Mouse (Mus musculus) gastrocnemius, postnatal 36 days (tissue): Measurements from ENCODE around the gene Cntrl. TPM values are rescaled to one million over a fixed set of nuclear protein-coding genes. Genes with fewer than 3 reads are reported as not detected.
A peak's percentile ranks its signal among the peaks of the same experiment; 100 is the strongest.

Experiments
- DNase-seq, 2 experiments: peaks; one replicate each; pipeline ENCODE4 v3.0.0; 2022
- intact Hi-C: fragments of 180-260 bp; cut with DNase I; formaldehyde crosslinking; loops from one replicate; pipeline ENCODE4 v1.15.1; 2025
- total RNA-seq, 2 experiments: library from RNA; stranded (reverse); gene quantifications; 2 replicates each; pipeline ENCODE4 v1.2.3; 2021

Gene Cntrl
- total RNA-seq, 2 experiments from 2014 or later: 5.1 to 7.3 TPM

GRCm38 (mm10) chr2:35169452-35169851 lies 60.2 kb downstream of the Cntrl start:
- intact Hi-C loops: no loop called here
- DNase-seq: no peak

DNA sequence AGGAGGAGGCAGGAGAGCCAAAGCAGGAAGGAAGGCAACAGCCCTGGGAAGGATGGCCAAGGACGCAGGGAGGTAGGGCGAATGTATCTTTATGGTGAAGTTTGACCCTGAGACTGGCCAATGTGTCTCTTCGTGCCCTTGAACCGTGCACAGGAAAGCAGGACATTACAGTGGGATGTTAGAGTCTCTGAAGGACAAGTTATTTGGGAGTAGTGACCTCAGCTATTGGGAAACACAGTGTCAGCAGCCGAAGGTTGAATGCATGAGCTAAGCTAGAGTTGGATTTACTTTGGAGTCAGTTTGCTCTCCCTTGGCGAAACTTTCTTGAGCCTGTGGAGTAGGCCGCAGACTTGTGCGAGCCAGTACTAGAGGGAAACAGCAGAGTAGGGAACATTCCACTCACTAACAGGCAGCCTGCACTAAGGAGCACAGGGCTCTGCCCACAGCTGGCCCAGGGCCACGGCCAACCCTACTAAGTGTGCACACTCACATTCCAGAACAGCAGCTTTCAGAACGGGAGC lies 62.1 kb downstream of the Cntrl start:
- intact Hi-C loops: no loop called here
- DNase-seq: peak in 1 of 2 experiments; percentile 35

DNA sequence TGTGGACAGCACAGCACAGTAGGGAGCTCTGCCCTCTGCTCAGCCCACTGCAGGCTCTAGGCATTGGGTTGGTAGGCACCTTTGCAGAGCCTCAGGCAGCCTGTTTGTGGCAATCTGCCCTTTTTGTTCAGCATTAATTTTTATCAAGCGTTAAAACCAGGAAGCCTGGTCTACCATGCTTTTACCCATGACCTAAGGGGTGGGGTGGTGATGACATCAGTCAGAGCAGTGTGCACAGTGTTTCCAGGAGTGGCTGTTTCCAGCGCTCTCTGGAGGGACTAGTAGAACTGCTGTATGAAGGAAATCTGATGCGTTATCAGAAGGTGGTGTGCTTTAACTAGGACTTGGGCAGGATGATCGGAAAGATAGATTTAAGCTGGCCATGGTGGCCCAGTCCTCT lies 63.0 kb downstream of the Cntrl start:
- DNase-seq: no peak
- intact Hi-C loops: no loop called here

- DNase-seq: no peak
- intact Hi-C loops: no loop called here
Observed at GRCm38 (mm10) chr2:35173666-35174065, 64.4 kb downstream of the Cntrl start.

DNA sequence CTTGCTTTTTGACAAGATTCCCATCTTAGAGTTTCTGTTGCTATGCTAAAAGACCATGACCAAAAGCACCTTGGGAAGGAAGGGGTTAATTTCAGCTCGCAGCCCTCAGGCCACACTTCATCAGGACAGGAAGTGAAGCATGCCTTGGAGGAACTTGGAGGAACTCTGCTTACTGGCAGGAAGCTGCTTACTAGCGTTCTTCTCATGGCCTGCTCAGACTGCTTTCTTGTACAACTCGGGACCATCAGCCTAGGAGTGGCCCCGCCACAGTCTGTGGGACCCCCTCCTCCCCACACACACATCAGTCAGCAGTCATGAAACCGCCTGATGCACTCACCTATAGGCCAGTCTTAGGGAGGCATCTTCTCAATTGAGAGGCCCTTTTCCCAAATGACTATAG lies 64.8 kb downstream of the Cntrl start:
- intact Hi-C loops: no loop called here
- no peak for DNase-seq

DNA sequence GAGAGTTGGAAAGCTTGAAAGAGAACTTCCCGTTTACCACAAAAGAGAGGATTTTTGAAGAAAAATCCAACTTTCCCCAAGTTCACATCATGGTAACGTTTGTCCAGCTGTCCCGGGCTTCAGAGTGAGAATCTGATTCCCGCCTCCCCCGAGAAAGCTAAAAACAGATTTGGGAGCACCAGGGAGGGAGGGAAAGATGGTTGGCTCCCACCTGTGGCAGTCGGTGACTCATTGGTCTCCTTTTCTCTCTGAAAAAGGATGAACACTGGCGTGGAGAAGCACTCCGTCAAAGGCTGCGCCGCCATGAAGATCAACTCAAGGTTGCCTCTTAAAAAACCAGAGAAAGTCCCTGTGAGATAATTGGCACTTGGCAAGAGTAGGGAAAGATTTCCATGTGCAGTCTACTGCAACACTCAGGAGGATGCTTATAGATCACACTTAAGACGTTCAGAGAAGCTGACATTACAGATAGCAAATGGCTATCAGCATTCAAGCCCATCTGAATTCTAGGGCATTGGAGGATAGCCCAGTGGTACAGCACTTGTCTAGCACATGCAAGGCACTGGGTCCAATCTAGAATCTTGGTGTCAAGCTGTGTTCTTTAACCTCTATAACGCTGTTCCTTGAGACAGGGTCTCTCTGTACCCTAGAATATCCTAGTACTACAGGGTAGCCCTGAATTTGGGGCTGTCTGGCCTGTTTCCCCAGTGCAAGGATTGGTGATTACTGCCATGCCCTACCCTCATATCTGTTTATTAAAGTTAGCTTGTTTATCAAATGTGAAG lies 66.2 kb downstream of the Cntrl start:
- intact Hi-C loops: no loop called here

GRCm38 (mm10) chr2:35178153-35178552 lies 68.9 kb downstream of the Cntrl start:
- no peak for DNase-seq
- intact Hi-C loops: no loop called here

More for the DNA sequence above, 66.2 kb downstream of the Cntrl start:
- no peak for DNase-seq

- no peak for DNase-seq
Observed at GRCm38 (mm10) chr2:35183115-35183673, 73.9 kb downstream of the Cntrl start.

GRCm38 (mm10) chr2:35188929-35189328 lies 79.6 kb downstream of the Cntrl start:
- intact Hi-C loops: no loop called here

More at GRCm38 (mm10) chr2:35183115-35183673, 73.9 kb downstream of the Cntrl start:
- intact Hi-C loops: no loop called here

GRCm38 (mm10) chr2:35193976-35194375 lies 84.7 kb downstream of the Cntrl start:
- DNase-seq: no peak
- intact Hi-C loops: no loop called here

More at GRCm38 (mm10) chr2:35188929-35189328, 79.6 kb downstream of the Cntrl start:
- no peak for DNase-seq

DNA sequence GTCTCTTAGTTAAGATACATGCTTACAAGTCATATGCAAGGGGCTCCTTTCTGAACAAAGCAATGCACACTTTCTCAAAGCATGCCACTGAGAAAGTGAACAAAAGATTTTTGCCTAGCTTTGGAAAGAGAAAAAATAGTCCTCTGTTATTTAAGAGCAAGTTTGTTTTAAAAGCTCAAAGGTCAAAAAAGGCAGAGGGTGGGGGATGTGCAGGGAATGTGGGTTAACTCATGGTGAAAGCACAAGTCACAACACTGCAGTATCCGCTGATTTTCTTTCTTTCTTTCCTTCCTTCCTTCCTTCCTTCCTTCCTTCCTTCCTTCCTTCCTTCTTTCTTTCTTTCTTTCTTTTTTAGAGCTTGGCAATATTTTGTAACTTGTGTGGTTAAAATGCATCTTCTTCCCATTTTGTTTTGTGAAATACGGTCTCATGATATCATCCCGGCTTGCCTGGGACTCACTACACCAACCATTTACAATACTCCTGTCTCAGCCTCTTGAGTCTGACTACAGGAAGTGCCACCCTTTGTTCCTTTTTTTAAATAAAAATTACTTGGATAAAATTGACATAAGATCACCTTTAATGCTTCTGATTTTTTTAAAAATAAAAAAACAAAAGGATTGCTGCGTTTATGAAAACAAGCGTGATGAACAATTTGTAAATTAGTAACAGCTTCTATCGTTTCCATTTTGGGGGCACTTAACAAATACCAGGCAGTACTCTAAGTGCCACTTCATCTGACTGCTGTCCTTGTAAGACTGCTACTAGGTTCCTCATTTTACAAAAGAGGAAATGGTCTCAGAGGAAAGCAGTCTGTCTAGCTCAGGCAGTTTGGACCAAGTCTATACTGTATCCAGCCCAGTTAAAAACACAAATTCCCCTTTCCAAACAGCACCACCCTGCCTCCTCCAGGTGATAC lies 86.6 kb downstream of the Cntrl start:
- intact Hi-C loops: loop anchor here (5.0 kb wide), 1 partner anchor 59 kb away; no protein-coding TSS in a partner anchor
- DNase-seq: no peak

DNA sequence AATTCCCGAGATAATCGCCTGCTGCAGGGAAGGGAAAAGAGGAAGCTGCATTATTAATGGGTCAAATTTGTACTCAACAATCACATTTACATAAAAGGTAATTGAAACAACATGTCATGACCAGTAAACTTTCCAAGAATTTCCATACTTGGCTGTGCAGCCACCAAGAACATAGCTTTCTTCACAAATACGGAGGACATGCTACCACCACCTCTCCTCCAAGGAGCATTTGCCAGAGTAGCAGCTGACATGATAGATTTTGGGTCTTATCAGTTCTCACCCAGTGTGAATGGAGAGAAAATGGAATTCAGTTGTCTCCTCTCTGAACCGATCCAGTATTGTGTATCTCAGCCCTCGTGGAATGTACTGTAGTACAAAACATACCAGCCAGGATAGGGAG lies 90.2 kb downstream of the Cntrl start:
- intact Hi-C loops: loop anchor here (5.0 kb wide), 1 partner anchor 62 kb away; no protein-coding TSS in a partner anchor
- DNase-seq: no peak

- peak; percentile 20 to 47 for DNase-seq
- intact Hi-C loops: loop anchor here (5.0 kb wide), 1 partner anchor 63 kb away; no protein-coding TSS in a partner anchor
Observed at GRCm38 (mm10) chr2:35199971-35200897, 90.9 kb downstream of the Cntrl start.

GRCm38 (mm10) chr2:35200898-35201668 lies 91.8 kb downstream of the Cntrl start, which contains the start of gene Rab14:
Gene Rab14 (minus strand): TSS chr2:35201120.
- intact Hi-C loops: no loop called here

DNA sequence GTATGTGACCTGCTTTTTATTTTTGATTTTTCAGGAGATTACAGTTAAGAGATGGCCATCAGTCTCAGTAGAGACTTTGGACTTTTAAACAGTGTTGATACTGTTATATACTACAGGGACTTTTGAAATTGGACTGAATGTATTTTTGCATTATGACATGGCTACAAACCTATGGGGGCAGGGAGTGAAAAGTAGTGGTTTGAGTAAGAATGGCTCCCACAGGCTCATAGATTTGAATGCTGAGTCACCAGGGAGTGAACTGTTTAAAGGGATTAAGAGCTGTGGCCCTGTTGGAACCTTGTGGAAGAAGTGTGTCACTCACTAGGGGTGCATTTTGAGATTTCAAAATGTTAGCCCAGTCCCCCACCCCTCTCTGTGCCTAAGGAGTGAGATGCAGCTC lies 94.4 kb downstream of the Cntrl start:
- intact Hi-C loops: no loop called here
- DNase-seq: no peak

More at GRCm38 (mm10) chr2:35200898-35201668, 91.8 kb downstream of the Cntrl start, which contains the start of gene Rab14:
- DNase-seq: peak; percentile 99 to 100

- intact Hi-C loops: no loop called here
- DNase-seq: no peak
Observed at GRCm38 (mm10) chr2:35206761-35207160, 97.5 kb downstream of the Cntrl start.

DNA sequence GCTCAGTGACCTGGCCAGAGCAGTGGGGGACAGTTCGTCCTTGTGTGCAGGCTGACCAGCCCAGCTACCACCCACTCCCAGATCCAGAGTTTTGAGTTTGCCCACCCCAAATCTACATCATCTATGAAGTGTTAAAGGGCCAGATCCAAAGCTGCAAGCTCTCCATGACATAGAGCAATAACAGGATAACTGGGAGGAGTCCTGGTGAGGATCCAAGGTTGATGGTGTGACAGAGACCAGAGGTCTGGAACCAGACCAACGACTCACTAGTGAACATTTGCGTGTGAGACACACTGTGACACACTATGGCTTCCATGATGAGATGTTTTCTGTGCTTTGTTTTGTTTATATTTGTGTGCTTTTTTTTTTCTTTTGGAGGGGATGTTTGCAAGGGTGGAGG lies 98.8 kb downstream of the Cntrl start:
- no peak for DNase-seq
- intact Hi-C loops: no loop called here

- DNase-seq: no peak
- intact Hi-C loops: no loop called here
Observed at GRCm38 (mm10) chr2:35208931-35209665, 99.8 kb downstream of the Cntrl start.
